Mouse (Mus musculus) cortical plate, adult 2 months (tissue): ENCODE measurements around the gene Ppil2.

Source experiments
- CTCF ChIP-seq: fragments of 200-500 bp; IDR thresholded peaks from 2 replicates; pipeline ENCODE4 v1.5.1; 2011; ENCODE audit warnings: mild to moderate bottlenecking, control low read depth, low read length; ENCODE audit not compliant: insufficient read depth; ENCODE audit errors: extremely low read depth
- POLR2A ChIP-seq: fragments of 200-500 bp; IDR thresholded peaks from 2 replicates; pipeline ENCODE4 v1.6.1; 2011; ENCODE audit warnings: mild to moderate bottlenecking, low read length, control low read depth; ENCODE audit not compliant: insufficient read depth; ENCODE audit errors: extremely low read depth

DNA sequence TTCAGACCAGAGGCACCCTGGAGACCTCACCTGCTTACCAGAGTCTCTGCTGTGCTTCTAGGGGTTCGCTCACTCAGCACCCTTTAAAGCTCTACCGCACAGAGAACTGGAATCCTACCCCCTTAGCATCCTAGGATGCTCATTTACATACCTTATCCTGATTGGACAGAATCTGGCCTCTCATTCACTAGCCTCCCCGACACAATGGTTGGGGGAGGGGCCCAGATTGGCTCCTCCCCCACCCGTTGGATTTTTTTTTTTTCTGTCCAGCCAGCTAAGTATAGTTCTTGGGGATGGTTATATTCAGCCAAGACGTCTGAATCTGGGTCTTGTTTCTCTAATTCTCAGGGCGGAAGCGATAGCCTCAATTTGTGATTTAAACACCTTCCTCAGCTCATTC lies 33.3 kb upstream of the Ppil2 start, which contains the start of gene Ydjc:
- TF ChIP-seq CTCF (no peak), POLR2A (no peak)
